Mouse (Mus musculus): ENCODE data around the gene Ehd1. TPM values are rescaled to one million over a fixed set of nuclear protein-coding genes. Genes with fewer than 3 reads are reported as not detected.
A peak's percentile ranks its signal among the peaks of the same experiment; 100 is the strongest.

The Ehd1 gene
- polyA plus RNA-seq, 1 experiment from 2014 or later: 80.0 TPM

DNA sequence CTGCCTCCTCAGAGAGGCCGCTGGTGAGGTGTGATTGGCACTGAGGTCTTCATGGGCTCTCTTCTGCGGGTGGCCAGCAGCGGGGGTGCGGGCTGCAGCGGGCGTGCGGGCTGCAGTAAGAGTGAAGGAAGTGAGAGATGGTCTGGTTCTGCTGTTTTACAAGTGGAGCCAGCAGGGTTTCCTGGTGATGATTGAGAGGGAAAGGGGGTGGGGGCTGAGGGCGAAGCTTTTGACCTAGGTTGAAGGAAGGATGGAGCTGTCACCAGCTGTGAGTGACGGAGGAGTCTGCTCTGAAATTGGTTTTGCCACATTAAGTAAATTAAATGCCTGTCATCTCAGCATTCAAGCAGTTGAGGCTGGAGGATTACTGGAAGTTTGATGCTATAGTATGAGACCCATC is 72.2 kb downstream of the Ehd1 start:
- Histone ChIP-seq H3K27me3 (ENCODE audit: control insufficient read depth, insufficient read depth, low read length) (no peaks in the 10 kb centered on the region), H3K9ac (no peak overlapping the region), H3K4me1 (replicated peaks; ENCODE audit: control insufficient read depth, insufficient read depth, low read length) (no peaks in the 10 kb centered on the region; the same call in 1 of the 2 replicates), H3K36me3 (replicated peaks; ENCODE audit: control insufficient read depth, insufficient read depth) (peaks cover 79% of the 10 kb centered on the region), H3K4me3 (replicated peaks; ENCODE audit: low read length) (no peak overlapping the region), H3K27ac (no peak overlapping the region), H3K9me3 (ENCODE audit: control insufficient read depth, low read length) (no peaks in the 10 kb centered on the region), H3K4me2 (replicated peaks) (no peak overlapping the region)
- no peak for DNase-seq (ENCODE audit: low spot score)
- no peak for ATAC-seq (ENCODE audit: low FRiP score)
- WGBS: 68% methylated on average over 9 of the region's 9 CpGs

- Histone ChIP-seq H3K36me3 (replicated peaks; ENCODE audit: control insufficient read depth, insufficient read depth) (peaks cover 75% of the 10 kb centered on the region), H3K27ac (no peak overlapping the region)
Observed at GRCm38 (mm10) chr19:6349215-6349983, 72.9 kb downstream of the Ehd1 start.

More at GRCm38 (mm10) chr19:6349215-6349983, 72.9 kb downstream of the Ehd1 start:
- H3K9ac ChIP-seq: no peak overlapping the region
- DNase-seq (ENCODE audit: low spot score): no peak
- no peak for ATAC-seq (ENCODE audit: low FRiP score)
- no peaks in the 10 kb centered on the region for H3K27me3 ChIP-seq (ENCODE audit: control insufficient read depth, insufficient read depth, low read length)
- H3K4me1 ChIP-seq (replicated peaks; ENCODE audit: control insufficient read depth, insufficient read depth, low read length): no peaks in the 10 kb centered on the region; the same call in 1 of the 2 replicates
- H3K4me2 ChIP-seq (replicated peaks): no peak overlapping the region
- WGBS: 43% methylated on average over 14 of the region's 14 CpGs
- H3K9me3 ChIP-seq (ENCODE audit: control insufficient read depth, low read length): no peaks in the 10 kb centered on the region
- no peak overlapping the region for H3K4me3 ChIP-seq (replicated peaks; ENCODE audit: low read length)

MicroRNAs encoded within 50 kb of the gene (microRNA counts, 519-probe panel; counts per million panel counts)
- not detected for microRNA mmu-miR-192

Small RNA genes within 50 kb of the gene (microRNA-seq; reads per million reads assigned to microRNA genes)
- gene Mir192 (89.4 reads per million, percentile 50 among the genes with 10 or more reads in this experiment), gene Mir194-2 (93.8 reads per million, percentile 51 among the genes with 10 or more reads in this experiment), gene Mir6989 (0.48 reads per million)

Other genes starting within 250 kb of the Ehd1 start
- gene Syvn1, start 230.1 kb upstream of the Ehd1 start, polyA plus RNA-seq (2014; fragmentation: Nextera tagmentation; extraction: Ambion mirVana): 28.7 and 32.9 TPM in 2 replicates
- gene Mrpl49, start 218.9 kb upstream of the Ehd1 start, polyA plus RNA-seq (2014; fragmentation: Nextera tagmentation; extraction: Ambion mirVana): 64.2 and 64.5 TPM in 2 replicates
- 537 and 672 TPM in 2 replicates for gene Fau, start 218.9 kb upstream of the Ehd1 start, polyA plus RNA-seq (2014; fragmentation: Nextera tagmentation; extraction: Ambion mirVana)
- gene Znhit2, start 215.5 kb upstream of the Ehd1 start, polyA plus RNA-seq (2014; fragmentation: Nextera tagmentation; extraction: Ambion mirVana): 35.3 and 36.3 TPM in 2 replicates
- gene Tm7sf2, start 208.4 kb upstream of the Ehd1 start, polyA plus RNA-seq (2014; fragmentation: Nextera tagmentation; extraction: Ambion mirVana): 58.9 and 59.8 TPM in 2 replicates
- 71.7 and 74.2 TPM in 2 replicates for gene Vps51, start 199.5 kb upstream of the Ehd1 start, polyA plus RNA-seq (2014; fragmentation: Nextera tagmentation; extraction: Ambion mirVana)
- not detected in 2 replicates for gene Tmem262, start 196.7 kb upstream of the Ehd1 start, polyA plus RNA-seq (2014; fragmentation: Nextera tagmentation; extraction: Ambion mirVana)
- 1.0 and 1.2 TPM in 2 replicates for gene Gm28374, start 194.5 kb upstream of the Ehd1 start, polyA plus RNA-seq (2014; fragmentation: Nextera tagmentation; extraction: Ambion mirVana)
- gene Zfpl1, start 191.8 kb upstream of the Ehd1 start, polyA plus RNA-seq (2014; fragmentation: Nextera tagmentation; extraction: Ambion mirVana): 75.1 and 75.4 TPM in 2 replicates
- gene Cdca5, start 191.7 kb upstream of the Ehd1 start, polyA plus RNA-seq (2014; fragmentation: Nextera tagmentation; extraction: Ambion mirVana): 6.3 and 6.8 TPM in 2 replicates
- not detected in 2 replicates for gene AC131692.1, start 182.3 kb upstream of the Ehd1 start, polyA plus RNA-seq (2014; fragmentation: Nextera tagmentation; extraction: Ambion mirVana)
- gene Naaladl1, start 170.9 kb upstream of the Ehd1 start, polyA plus RNA-seq (2014; fragmentation: Nextera tagmentation; extraction: Ambion mirVana): 0.52 and 0.59 TPM in 2 replicates
- 51.3 and 54.5 TPM in 2 replicates for gene Sac3d1, start 158.1 kb upstream of the Ehd1 start, polyA plus RNA-seq (2014; fragmentation: Nextera tagmentation; extraction: Ambion mirVana)
- gene Snx15, start 148.4 kb upstream of the Ehd1 start, polyA plus RNA-seq (2014; fragmentation: Nextera tagmentation; extraction: Ambion mirVana): 59.6 and 60.8 TPM in 2 replicates
- gene Batf2, start 135.7 kb upstream of the Ehd1 start, polyA plus RNA-seq (2014; fragmentation: Nextera tagmentation; extraction: Ambion mirVana): not detected in 2 replicates
- 114 and 117 TPM in 2 replicates for gene Arl2, start 135.2 kb upstream of the Ehd1 start, polyA plus RNA-seq (2014; fragmentation: Nextera tagmentation; extraction: Ambion mirVana)
- not detected in 2 replicates for gene Majin, start 92.3 kb upstream of the Ehd1 start, polyA plus RNA-seq (2014; fragmentation: Nextera tagmentation; extraction: Ambion mirVana)
- gene Gpha2, start 50.3 kb upstream of the Ehd1 start, polyA plus RNA-seq (2014; fragmentation: Nextera tagmentation; extraction: Ambion mirVana): not detected in 2 replicates
- 140 and 158 TPM in 2 replicates for gene Ppp2r5b, start 40.9 kb upstream of the Ehd1 start, polyA plus RNA-seq (2014; fragmentation: Nextera tagmentation; extraction: Ambion mirVana)
- gene Atg2a, start 35.1 kb upstream of the Ehd1 start, polyA plus RNA-seq (2014; fragmentation: Nextera tagmentation; extraction: Ambion mirVana): 14.5 and 14.8 TPM in 2 replicates
- gene Cdc42bpg, start 29.7 kb downstream of the Ehd1 start, polyA plus RNA-seq (2014; fragmentation: Nextera tagmentation; extraction: Ambion mirVana): 0.56 and 0.63 TPM in 2 replicates
- 46.7 and 51.5 TPM in 2 replicates for gene Men1, start 58.3 kb downstream of the Ehd1 start, polyA plus RNA-seq (2014; fragmentation: Nextera tagmentation; extraction: Ambion mirVana)
- gene Map4k2, start 64.4 kb downstream of the Ehd1 start, polyA plus RNA-seq (2014; fragmentation: Nextera tagmentation; extraction: Ambion mirVana): 12.4 and 15.4 TPM in 2 replicates
- gene Sf1, start 87.0 kb downstream of the Ehd1 start, polyA plus RNA-seq (2014; fragmentation: Nextera tagmentation; extraction: Ambion mirVana): 103 and 112 TPM in 2 replicates
- gene Pygm, start 107.7 kb downstream of the Ehd1 start, polyA plus RNA-seq (2014; fragmentation: Nextera tagmentation; extraction: Ambion mirVana): 6.2 and 6.8 TPM in 2 replicates
- 89.2 and 111 TPM in 2 replicates for gene Rasgrp2, start 122.6 kb downstream of the Ehd1 start, polyA plus RNA-seq (2014; fragmentation: Nextera tagmentation; extraction: Ambion mirVana)
- gene Nrxn2, start 142.0 kb downstream of the Ehd1 start, polyA plus RNA-seq (2014; fragmentation: Nextera tagmentation; extraction: Ambion mirVana): 60.6 and 66.4 TPM in 2 replicates